ENCODE assay signal across 8 mouse cellular contexts in the genomic region with DNA sequence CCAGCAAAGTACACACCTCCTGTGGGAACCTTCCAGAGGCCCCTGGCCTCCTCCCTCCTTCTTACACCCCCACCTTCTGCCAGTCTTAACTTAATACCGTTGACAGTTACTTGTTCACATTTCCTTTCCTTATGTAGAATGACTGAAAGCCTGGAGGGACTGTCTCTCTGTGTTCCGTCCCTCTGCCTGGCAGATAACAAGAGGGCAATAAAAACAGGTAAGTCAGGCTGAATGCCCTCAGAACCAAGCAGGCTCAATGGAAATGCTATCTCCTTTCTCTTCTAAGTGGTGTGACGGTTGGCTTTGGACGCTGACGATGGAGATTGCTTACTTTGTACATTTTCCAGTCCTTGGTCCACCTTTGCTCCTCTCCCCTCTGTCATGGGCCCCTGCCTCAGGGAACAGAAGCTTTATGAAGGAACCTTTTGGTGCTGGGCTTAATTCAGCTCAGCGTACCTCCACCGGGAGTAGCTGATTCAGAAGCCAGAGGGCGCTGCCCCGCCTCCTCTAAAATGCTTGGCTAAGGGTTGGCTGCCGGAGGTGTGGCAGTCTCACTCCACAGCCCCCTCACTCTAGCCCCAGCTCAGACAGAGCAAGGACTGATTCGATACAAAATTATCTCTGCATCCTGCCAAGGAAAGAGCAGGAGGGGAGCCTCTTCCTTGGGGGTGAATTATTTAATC.
DNase-seq lines count a peak whose midpoint lies in the region.

No protein-coding gene starts in this region.

- peak; percentile 54 to 59 for DNase-seq in left cerebral cortex, adult 18-20 months (ENCODE audit: low spot score in 2 of 2)
- no peak for DNase-seq in left cerebral cortex, adult 11 months (ENCODE audit: low spot score)
- peak; percentile 31 for DNase-seq in embryo, embryonic 11.5 days (ENCODE audit: low read depth, low spot score)
- DNase-seq in heart, postnatal 36 days = peak; percentile 11 to 16
- DNase-seq in layer of hippocampus, adult 8-10 months (ENCODE audit: low spot score in 2 of 2) = peak; percentile 25 to 62
- DNase-seq in mesoderm, embryonic 11.5 days (ENCODE audit: low read depth, low spot score) = peak; percentile 40
- DNase-seq in right cerebral cortex, postnatal 4 days = peak; percentile 58
- no peak for DNase-seq in natural killer cell, adult 2 months (ENCODE audit: low spot score in 2 of 2)

- intact Hi-C loops in heart, postnatal 36 days (cut with DNase I) = no loop called here

Comparison
In these comparisons a context has a peak if more than half of its experiments do, and no peak if none do; other contexts are left out.
1. DNase-seq: peak in left cerebral cortex, adult 18-20 months (2 of 2), embryo, embryonic 11.5 days (single experiment), heart, postnatal 36 days (2 of 2), layer of hippocampus, adult 8-10 months (2 of 2), mesoderm, embryonic 11.5 days (single experiment) and right cerebral cortex, postnatal 4 days (single experiment); none in left cerebral cortex, adult 11 months (single experiment) and natural killer cell, adult 2 months (0 of 2).